Mouse (Mus musculus): Measurements from ENCODE around the gene Lrrc71. TPM values are rescaled to one million over a fixed set of nuclear protein-coding genes. Genes with fewer than 3 reads are reported as not detected.

Lrrc71 gene
- total RNA-seq, 1 experiment from 2014 or later: 0.23 TPM

- no peak for ATAC-seq (replicated peaks; ENCODE audit: low read depth, poor library complexity, severe bottlenecking)
Measured at GRCm38 (mm10) chr3:87726191-87726590, 22.2 kb downstream of the Lrrc71 start.

- no peak for ATAC-seq (replicated peaks; ENCODE audit: low read depth, poor library complexity, severe bottlenecking)
Measured at GRCm38 (mm10) chr3:87725396-87726160, 22.8 kb downstream of the Lrrc71 start.

GRCm38 (mm10) chr3:87724556-87724955 lies 23.9 kb downstream of the Lrrc71 start:
- ATAC-seq (replicated peaks; ENCODE audit: low read depth, poor library complexity, severe bottlenecking): no peak

- no peak for ATAC-seq (replicated peaks; ENCODE audit: low read depth, poor library complexity, severe bottlenecking)
Measured at GRCm38 (mm10) chr3:87718525-87718924, 29.9 kb downstream of the Lrrc71 start.

Other genes with a start within 250 kb of the Lrrc71 start
- 13.1 and 13.3 TPM in 2 replicates for gene Etv3, start 223.2 kb downstream of the Lrrc71 start, total RNA-seq (2017)
- 6.0 and 7.9 TPM in 2 replicates for gene Arhgef11, start 131.1 kb downstream of the Lrrc71 start, total RNA-seq (2017)
- not detected in 2 replicates for gene Ntrk1, start 46.5 kb upstream of the Lrrc71 start, total RNA-seq (2017)
- not detected in 2 replicates for gene Insrr, start 48.3 kb upstream of the Lrrc71 start, total RNA-seq (2017)
- 6.8 and 9.6 TPM in 2 replicates for gene Pear1, start 75.7 kb upstream of the Lrrc71 start, total RNA-seq (2017)
- gene Sh2d2a, start 98.1 kb upstream of the Lrrc71 start, total RNA-seq (2017): 0.59 TPM in 1 of 2 replicates, not detected in the other
- gene Prcc, start 137.0 kb upstream of the Lrrc71 start, total RNA-seq (2017): 31.6 and 42.4 TPM in 2 replicates
- 529 and 635 TPM in 2 replicates for gene Hdgf, start 157.7 kb upstream of the Lrrc71 start, total RNA-seq (2017)
- 114 and 121 TPM in 2 replicates for gene Mrpl24, start 170.9 kb upstream of the Lrrc71 start, total RNA-seq (2017)
- gene Isg20l2, start 181.7 kb upstream of the Lrrc71 start, total RNA-seq (2017): 50.2 and 56.6 TPM in 2 replicates
- gene Rrnad1, start 182.1 kb upstream of the Lrrc71 start, total RNA-seq (2017): 11.3 and 13.5 TPM in 2 replicates
- gene Crabp2, start 200.0 kb upstream of the Lrrc71 start, total RNA-seq (2017): 2.0 TPM in 1 of 2 replicates, not detected in the other
- gene Nes, start 222.5 kb upstream of the Lrrc71 start, total RNA-seq (2017): 0.09 TPM in 1 of 2 replicates, not detected in the other

Measured in common myeloid progenitor, adult 5-6 weeks (primary cell).